Mouse (Mus musculus) embryonic facial prominence, embryonic 15.5 days (tissue): ENCODE results near the gene Trpv2. TPM values are rescaled to one million over a fixed set of nuclear protein-coding genes. Genes with fewer than 3 reads are reported as not detected.
A peak's percentile ranks its signal among the peaks of the same experiment; 100 is the strongest.

Experiments used
- ATAC-seq: fragments of 200-750 bp; cut with Nextera tagmentation; 2 replicates; pipeline ENCODE4 v1.8.0; 2017; ENCODE audit warnings: low read depth, moderate TSS enrichment; ENCODE audit not compliant: insufficient number of reproducible peaks, low FRiP score, low TSS enrichment
- H3K27ac ChIP-seq: fragments of 300-500 bp; sonication (generic); replicated peaks from 2 replicates; pipeline ENCODE4 v1.5.1; 2015; ENCODE audit warnings: mild to moderate bottlenecking, inconsistent platforms
- H3K27me3 ChIP-seq: fragments of 300-500 bp; sonication (generic); 2 replicates; pipeline ENCODE4 v1.6.1; 2015; ENCODE audit warnings: inconsistent platforms
- H3K36me3 ChIP-seq: fragments of 300-500 bp; sonication (generic); 2 replicates; pipeline ENCODE4 v1.6.1; 2015; ENCODE audit warnings: mild to moderate bottlenecking, inconsistent platforms
- H3K4me1 ChIP-seq: fragments of 300-500 bp; sonication (generic); 2 replicates; pipeline ENCODE4 v1.6.1; 2015; ENCODE audit warnings: inconsistent platforms
- H3K4me2 ChIP-seq: fragments of 300-500 bp; sonication (generic); replicated peaks from 2 replicates; pipeline ENCODE4 v1.6.1; 2015; ENCODE audit warnings: mild to moderate bottlenecking, inconsistent platforms
- H3K4me3 ChIP-seq: fragments of 300-500 bp; sonication (generic); replicated peaks from 2 replicates; pipeline ENCODE4 v1.5.1; 2015; ENCODE audit warnings: mild to moderate bottlenecking, inconsistent platforms
- H3K9ac ChIP-seq: fragments of 300-500 bp; sonication (generic); 2 replicates; pipeline ENCODE4 v1.6.1; 2015; ENCODE audit warnings: inconsistent platforms
- H3K9me3 ChIP-seq: fragments of 300-500 bp; sonication (generic); replicated peaks from 2 replicates; pipeline ENCODE4 v1.6.1; 2016; ENCODE audit warnings: inconsistent platforms
- WGBS: fragments of 180-500 bp; shearing (Covaris S2); methylation state at CpG from one replicate; pipeline ENCODE4 v1.1.7; 2015; 5-methylcytosine and 5-hydroxymethylcytosine counted together
- polyA plus RNA-seq: library from polyadenylated mRNA; unstranded; fragments of >200 nt; fragmentation: Nextera tagmentation; extraction: Ambion mirVana; gene quantifications from 2 replicates; pipeline ENCODE4 v1.2.1, GENCODE M21; 2015

Trpv2 gene
- polyA plus RNA-seq, 1 experiment from 2014 or later, result 6.4 TPM

- H3K27me3 ChIP-seq, result no peaks in the 10 kb centered on the region
- no peaks in the 10 kb centered on the region for H3K4me1 ChIP-seq
- no peak overlapping the region for H3K27ac ChIP-seq
- no peak overlapping the region for H3K9ac ChIP-seq
- no peak for ATAC-seq
- no peaks in the 10 kb centered on the region for H3K9me3 ChIP-seq
- WGBS, result 77% methylated on average over 9 of the region's 9 CpGs
- H3K4me3 ChIP-seq, result no peak overlapping the region
- H3K4me2 ChIP-seq, result no peak overlapping the region
- no peaks in the 10 kb centered on the region for H3K36me3 ChIP-seq
These were observed 10.5 kb downstream of the Trpv2 start for GRCm38 (mm10) chr11:62584671-62585206.

GRCm38 (mm10) chr11:62587034-62587433 lies 12.7 kb downstream of the Trpv2 start:
- H3K27ac ChIP-seq, result no peak overlapping the region
- H3K9ac ChIP-seq, result no peak overlapping the region
- H3K4me2 ChIP-seq, result no peak overlapping the region
- H3K36me3 ChIP-seq, result no peaks in the 10 kb centered on the region
- 82% methylated on average over 5 of the region's 5 CpGs for WGBS
- no peaks in the 10 kb centered on the region for H3K27me3 ChIP-seq
- H3K4me1 ChIP-seq, result 0 out of 2 replicates have a peak, but pooled peaks cover under 1% of the 10 kb centered on the region
- no peak for ATAC-seq
- H3K9me3 ChIP-seq, result no peaks in the 10 kb centered on the region
- H3K4me3 ChIP-seq, result no peak overlapping the region

GRCm38 (mm10) chr11:62589391-62589790 lies 15.1 kb downstream of the Trpv2 start:
- H3K4me1 ChIP-seq, result 0 out of 2 replicates have a peak, but pooled peaks cover 3% of the 10 kb centered on the region
- 78% methylated on average over 10 of the region's 10 CpGs for WGBS
- H3K9ac ChIP-seq, result no peak overlapping the region
- H3K9me3 ChIP-seq, result no peaks in the 10 kb centered on the region
- H3K36me3 ChIP-seq, result no peaks in the 10 kb centered on the region
- ATAC-seq, result no peak
- no peaks in the 10 kb centered on the region for H3K27me3 ChIP-seq
- no peak overlapping the region for H3K4me2 ChIP-seq
- no peak overlapping the region for H3K4me3 ChIP-seq
- H3K27ac ChIP-seq, result no peak overlapping the region

GRCm38 (mm10) chr11:62591026-62591425 lies 16.7 kb downstream of the Trpv2 start:
- ATAC-seq, result no peak
- Histone ChIP-seq H3K4me1 (0 out of 2 replicates have a peak, but pooled peaks cover 3% of the 10 kb centered on the region), H3K4me2 (no peak overlapping the region), H3K9ac (no peak overlapping the region), H3K4me3 (no peak overlapping the region), H3K27ac (no peak overlapping the region), H3K36me3 (no peaks in the 10 kb centered on the region), H3K9me3 (no peaks in the 10 kb centered on the region), H3K27me3 (no peaks in the 10 kb centered on the region)
- WGBS, result 78% methylated on average over 2 of the region's 2 CpGs

DNA sequence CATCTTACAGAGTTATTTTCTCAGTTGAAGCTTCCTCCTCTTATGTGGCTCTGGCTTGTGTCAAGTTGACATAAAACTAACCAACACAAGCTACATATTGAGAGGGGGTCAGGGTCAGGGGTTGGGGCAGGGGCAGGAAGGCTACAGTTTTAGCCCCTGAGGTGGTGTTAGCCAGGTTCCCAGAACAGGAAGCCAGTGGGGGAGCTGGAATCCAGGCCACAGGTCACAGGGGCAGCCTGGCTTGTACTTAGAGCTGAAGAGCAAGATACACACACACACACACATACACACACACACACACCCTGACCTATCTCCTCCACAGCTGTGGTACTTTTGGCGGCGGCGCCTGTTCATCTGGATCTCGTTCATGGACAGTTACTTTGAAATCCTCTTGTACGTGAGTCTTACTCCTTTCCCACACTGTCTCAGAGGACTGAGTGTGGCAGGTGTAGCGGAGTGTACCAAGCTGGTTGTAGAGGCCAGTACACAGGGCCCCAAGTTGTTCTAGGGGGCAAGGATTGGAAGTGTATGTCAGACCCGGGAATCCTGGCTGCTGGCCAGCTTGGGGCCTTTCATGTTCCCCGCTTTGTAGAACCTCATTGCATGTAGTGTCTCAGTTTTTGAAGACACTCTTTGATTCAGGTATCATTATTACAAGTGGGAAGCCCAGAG lies 17.8 kb downstream of the Trpv2 start:
- Histone ChIP-seq H3K36me3 (no peaks in the 10 kb centered on the region), H3K4me3 (no peak overlapping the region), H3K9me3 (no peaks in the 10 kb centered on the region), H3K4me2 (no peak overlapping the region), H3K4me1 (0 out of 2 replicates have a peak, but pooled peaks cover 3% of the 10 kb centered on the region), H3K27me3 (no peaks in the 10 kb centered on the region), H3K9ac (no peak overlapping the region), H3K27ac (no peak overlapping the region)
- no peak for ATAC-seq
- WGBS, result 41% methylated on average over 8 of the region's 8 CpGs

GRCm38 (mm10) chr11:62598571-62598970 lies 24.3 kb downstream of the Trpv2 start:
- no peak overlapping the region for H3K27ac ChIP-seq
- no peak overlapping the region for H3K9ac ChIP-seq
- ATAC-seq, result no peak
- no peaks in the 10 kb centered on the region for H3K36me3 ChIP-seq
- H3K27me3 ChIP-seq, result no peaks in the 10 kb centered on the region
- WGBS, result 73% methylated on average over 4 of the region's 4 CpGs
- H3K4me2 ChIP-seq, result no peak overlapping the region
- peaks cover 5% of the 10 kb centered on the region; the same call in 1 of the 2 replicates for H3K4me1 ChIP-seq
- H3K9me3 ChIP-seq, result no peaks in the 10 kb centered on the region
- H3K4me3 ChIP-seq, result no peak overlapping the region

DNA sequence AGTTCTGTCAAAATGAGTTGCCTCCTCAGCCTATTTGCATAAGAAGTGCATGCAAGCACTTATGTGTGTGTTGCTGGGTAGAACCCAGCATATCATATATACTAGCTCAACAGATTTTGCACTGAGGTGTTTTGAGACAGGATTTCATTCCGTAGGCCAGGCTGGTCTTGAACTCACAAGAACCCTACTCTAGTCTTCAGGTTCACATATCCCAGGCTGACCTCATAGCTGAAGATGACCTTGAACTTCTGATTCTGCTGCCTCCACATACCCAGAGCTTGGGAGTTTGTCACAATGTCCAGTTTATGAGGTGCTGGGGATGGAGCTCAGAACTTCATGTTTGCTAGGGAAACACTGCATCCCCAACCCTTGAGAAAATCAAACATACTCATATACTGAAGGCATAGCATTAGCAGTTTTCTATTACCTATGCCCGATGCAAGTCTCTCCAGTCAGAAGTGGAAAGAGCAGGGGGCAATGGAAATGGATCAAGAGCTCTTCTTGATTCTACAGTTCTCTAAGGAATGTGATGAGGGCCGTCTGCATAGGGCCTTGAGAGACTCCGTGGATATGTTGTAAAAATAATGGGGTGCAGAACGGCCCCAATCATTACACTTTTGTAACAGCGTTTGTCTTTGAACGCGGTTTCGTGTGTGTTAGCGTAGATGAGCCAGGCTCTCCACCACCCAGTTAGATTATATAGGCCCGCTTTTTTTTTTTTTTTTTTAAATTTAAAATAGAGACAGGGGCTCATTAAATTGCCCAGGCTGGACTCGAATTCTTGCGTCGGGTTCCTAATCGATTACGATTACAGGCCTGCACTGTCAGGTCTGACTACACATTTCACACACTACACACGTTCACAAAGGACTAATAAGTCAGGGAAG lies 27.7 kb downstream of the Trpv2 start:
- ATAC-seq, result 0 out of 2 replicates have a peak, but pooled peaks have one; percentile 1
- Histone ChIP-seq H3K27ac (peak overlapping the region; percentile 92), H3K9me3 (no peaks in the 10 kb centered on the region), H3K4me2 (peak overlapping the region; percentile 58), H3K36me3 (peaks cover 30% of the 10 kb centered on the region), H3K9ac (peak overlapping the region; percentile 47), H3K27me3 (no peaks in the 10 kb centered on the region), H3K4me1 (peaks cover 27% of the 10 kb centered on the region), H3K4me3 (peak overlapping the region; percentile 64)
- WGBS, result 11% methylated on average over 17 of the region's 17 CpGs

GRCm38 (mm10) chr11:62602619-62603311 lies 28.5 kb downstream of the Trpv2 start:
- peaks cover 37% of the 10 kb centered on the region for H3K36me3 ChIP-seq
- no peaks in the 10 kb centered on the region for H3K9me3 ChIP-seq
- H3K9ac ChIP-seq, result peak overlapping the region; percentile 86
- H3K27me3 ChIP-seq, result no peaks in the 10 kb centered on the region
- peaks cover 27% of the 10 kb centered on the region for H3K4me1 ChIP-seq
- H3K4me3 ChIP-seq, result peak overlapping the region; percentile 64
- H3K27ac ChIP-seq, result peak overlapping the region; percentile 92
- ATAC-seq, result peak; percentile 95
- under 1% methylated on average over 58 of the region's 58 CpGs for WGBS
- H3K4me2 ChIP-seq, result peak overlapping the region; percentile 58

DNA sequence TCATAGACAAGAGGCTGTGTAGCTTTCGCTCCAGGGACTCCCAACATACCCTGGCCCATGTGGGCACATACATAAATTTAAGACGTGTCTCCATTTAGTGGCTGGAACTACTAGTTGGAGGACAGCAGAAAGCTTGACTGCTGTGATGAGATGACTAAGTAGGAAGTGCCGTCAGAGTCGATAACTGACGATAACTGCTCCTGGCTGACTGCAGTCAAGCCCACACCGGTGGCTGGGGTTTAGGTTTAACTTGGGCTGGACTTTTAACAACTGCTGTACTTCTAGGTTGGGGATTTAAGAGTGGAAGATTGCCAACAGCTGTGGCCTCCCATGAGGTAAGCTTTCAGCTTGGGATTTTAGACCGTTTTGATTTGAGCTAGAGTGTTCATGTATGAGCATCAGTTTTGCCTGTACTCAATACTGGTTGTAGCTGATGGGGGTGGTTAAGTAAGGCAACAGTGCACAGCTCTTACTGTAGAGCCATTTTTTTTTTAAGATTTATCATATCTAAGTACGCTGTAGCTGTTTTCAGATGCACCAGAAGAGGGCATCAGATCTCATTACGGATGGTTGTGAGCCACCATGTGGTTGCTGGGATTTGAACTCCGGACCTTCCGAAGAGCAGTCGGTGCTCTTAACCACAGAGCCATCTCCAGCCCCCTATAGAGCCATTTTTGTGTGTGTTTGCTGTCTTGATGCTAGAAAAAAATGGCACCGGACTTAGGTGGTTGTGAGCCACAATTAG lies 29.2 kb downstream of the Trpv2 start:
- no peak for ATAC-seq
- WGBS, result under 1% methylated on average over 13 of the region's 13 CpGs
- H3K9ac ChIP-seq, result peak overlapping the region; percentile 86
- H3K4me2 ChIP-seq, result peak overlapping the region; percentile 58
- no peaks in the 10 kb centered on the region for H3K27me3 ChIP-seq
- peak overlapping the region; percentile 92 for H3K27ac ChIP-seq
- peaks cover 27% of the 10 kb centered on the region for H3K4me1 ChIP-seq
- peaks cover 40% of the 10 kb centered on the region for H3K36me3 ChIP-seq
- H3K4me3 ChIP-seq, result peak overlapping the region; percentile 64
- H3K9me3 ChIP-seq, result no peaks in the 10 kb centered on the region

GRCm38 (mm10) chr11:62604123-62604706 lies 29.9 kb downstream of the Trpv2 start:
- peak overlapping the region; percentile 64 for H3K4me3 ChIP-seq
- H3K4me2 ChIP-seq, result peak overlapping the region; percentile 58
- no peaks in the 10 kb centered on the region for H3K9me3 ChIP-seq
- ATAC-seq, result no peak
- H3K27me3 ChIP-seq, result no peaks in the 10 kb centered on the region
- peaks cover 31% of the 10 kb centered on the region for H3K4me1 ChIP-seq
- peaks cover 45% of the 10 kb centered on the region for H3K36me3 ChIP-seq
- WGBS, result 10% methylated on average over 5 of the region's 5 CpGs
- H3K9ac ChIP-seq, result peak overlapping the region; percentile 86; the same call in 1 of the 2 replicates
- peak overlapping the region; percentile 92 for H3K27ac ChIP-seq
